Mouse (Mus musculus): ENCODE results near the gene Cplx3.

The Cplx3 gene

GRCm38 (mm10) chr9:57606139-57606851 lies at the start of gene Cplx3:
Gene Cplx3 (minus strand): TSS chr9:57606281.
- no peak for DNase-seq (ENCODE audit: low spot score)

GRCm38 (mm10) chr9:57655749-57656148 lies 49.7 kb upstream of the Cplx3 start:
- peak; percentile 88 for DNase-seq (ENCODE audit: low spot score)

GRCm38 (mm10) chr9:57654966-57655365 lies 48.9 kb upstream of the Cplx3 start:
- DNase-seq (ENCODE audit: low spot score): no peak

GRCm38 (mm10) chr9:57653283-57653682 lies 47.2 kb upstream of the Cplx3 start, which contains the start of gene Csk:
Gene Csk (minus strand): TSS chr9:57653631.
- DNase-seq (ENCODE audit: low spot score): no peak

- DNase-seq (ENCODE audit: low spot score): no peak
Observed at GRCm38 (mm10) chr9:57652855-57653254, 46.8 kb upstream of the Cplx3 start.

- no peak for DNase-seq (ENCODE audit: low spot score)
Observed at GRCm38 (mm10) chr9:57652351-57652750, 46.3 kb upstream of the Cplx3 start.

GRCm38 (mm10) chr9:57650786-57651311 lies 44.8 kb upstream of the Cplx3 start:
- DNase-seq (ENCODE audit: low spot score): no peak

- DNase-seq (ENCODE audit: low spot score): no peak
Observed at GRCm38 (mm10) chr9:57650130-57650785, 44.2 kb upstream of the Cplx3 start.

GRCm38 (mm10) chr9:57647286-57648108 lies 41.4 kb upstream of the Cplx3 start:
- DNase-seq (ENCODE audit: low spot score): no peak

- no peak for DNase-seq (ENCODE audit: low spot score)
Observed at GRCm38 (mm10) chr9:57646551-57647103, 40.5 kb upstream of the Cplx3 start.

- peak; percentile 92 for DNase-seq (ENCODE audit: low spot score)
Observed at GRCm38 (mm10) chr9:57644944-57645893, 39.1 kb upstream of the Cplx3 start.

- no peak for DNase-seq (ENCODE audit: low spot score)
Observed at GRCm38 (mm10) chr9:57644442-57644943, 38.4 kb upstream of the Cplx3 start.

GRCm38 (mm10) chr9:57643856-57644180 lies 37.7 kb upstream of the Cplx3 start:
- DNase-seq (ENCODE audit: low spot score): peak; percentile 48

- no peak for DNase-seq (ENCODE audit: low spot score)
Observed at GRCm38 (mm10) chr9:57643169-57643855, 37.2 kb upstream of the Cplx3 start.

- DNase-seq (ENCODE audit: low spot score): no peak
Observed at GRCm38 (mm10) chr9:57641775-57642550, 35.9 kb upstream of the Cplx3 start.

GRCm38 (mm10) chr9:57641022-57641421 lies 34.9 kb upstream of the Cplx3 start:
- no peak for DNase-seq (ENCODE audit: low spot score)

- peak; percentile 74 for DNase-seq (ENCODE audit: low spot score)
Observed at GRCm38 (mm10) chr9:57640384-57640783, 34.3 kb upstream of the Cplx3 start.

GRCm38 (mm10) chr9:57639661-57640328 lies 33.7 kb upstream of the Cplx3 start:
- no peak for DNase-seq (ENCODE audit: low spot score)

Measured in spleen, adult 12 weeks (tissue).